Mouse (Mus musculus): ENCODE results near the gene Tnnt3.

- TF ChIP-seq CTCF (IDR thresholded peaks at IDR 0.05; ENCODE audit: control insufficient read depth, insufficient read depth, low read length) (no peak), POLR2A (IDR thresholded peaks at IDR 0.05; ENCODE audit: borderline replicate concordance, control insufficient read depth, low read depth, low read length) (no peak)
Observed at GRCm38 (mm10) chr7:142545967-142546366, 47.3 kb downstream of the Tnnt3 start.
